Mouse (Mus musculus) intestine, embryonic 14.5 days (tissue): Measurements from ENCODE around the gene Bcas1. TPM values are rescaled to one million over a fixed set of nuclear protein-coding genes. Genes with fewer than 3 reads are reported as not detected.

Source experiments
- ATAC-seq: fragments of 200-750 bp; cut with Nextera tagmentation; replicated peaks from 2 replicates; pipeline ENCODE4 v1.8.0; 2017; ENCODE audit warnings: low read depth, moderate number of reproducible peaks, moderate TSS enrichment, moderate library complexity; ENCODE audit not compliant: low FRiP score, low TSS enrichment
- DNase-seq: peaks from one replicate; pipeline ENCODE4 v3.0.0-alpha.2; 2018; ENCODE audit warnings: low spot score
- H3K27ac ChIP-seq: fragments of 300-500 bp; sonication (generic); 2 replicates; pipeline ENCODE4 v1.5.1; 2014; ENCODE audit warnings: low read depth, mild to moderate bottlenecking, control low read depth
- H3K27me3 ChIP-seq: fragments of 300-500 bp; sonication (generic); replicated peaks from 2 replicates; pipeline ENCODE4 v1.6.1; 2014; ENCODE audit warnings: low read length, control low read depth; ENCODE audit not compliant: control insufficient read depth, insufficient read depth
- H3K36me3 ChIP-seq: fragments of 300-500 bp; sonication (generic); 2 replicates; pipeline ENCODE4 v1.6.1; 2014; ENCODE audit warnings: low read length, control low read depth; ENCODE audit not compliant: control insufficient read depth, insufficient read depth
- H3K4me1 ChIP-seq: fragments of 300-500 bp; sonication (generic); replicated peaks from 2 replicates; pipeline ENCODE4 v1.6.1; 2014; ENCODE audit warnings: low read length, control low read depth, mixed read lengths; ENCODE audit not compliant: control insufficient read depth, insufficient read depth
- H3K4me2 ChIP-seq: fragments of 300-500 bp; sonication (generic); 2 replicates; pipeline ENCODE4 v1.6.1; 2014; ENCODE audit warnings: low read length
- H3K4me3 ChIP-seq: fragments of 300-500 bp; sonication (generic); 2 replicates; pipeline ENCODE4 v1.5.1; 2014; ENCODE audit warnings: low read depth, low read length, control low read depth, mixed read lengths
- H3K9ac ChIP-seq: fragments of 300-500 bp; sonication (generic); 2 replicates; pipeline ENCODE4 v1.6.1; 2014; ENCODE audit warnings: mild to moderate bottlenecking, low read length
- H3K9me3 ChIP-seq: fragments of 300-500 bp; sonication (generic); 2 replicates; pipeline ENCODE4 v1.6.1; 2016; ENCODE audit warnings: low read length, control low read depth; ENCODE audit not compliant: control insufficient read depth
- WGBS: fragments of 180-500 bp; shearing (Covaris S2); extraction: QIAGEN DNeasy Blood & Tissue Kit; methylation state at CpG from one replicate; pipeline ENCODE4 v1.1.7; 2014; 5-methylcytosine and 5-hydroxymethylcytosine counted together
- polyA plus RNA-seq: library from polyadenylated mRNA; unstranded; fragments of >200 nt; fragmentation: Nextera tagmentation; extraction: Ambion mirVana; gene quantifications from 2 replicates; pipeline ENCODE4 v1.2.1, GENCODE M21; 2014

The Bcas1 gene
- 1.8 and 1.9 TPM in 2 replicates for polyA plus RNA-seq

GRCm38 (mm10) chr2:170427704-170428103 is at the start of gene Bcas1:
Gene Bcas1 (minus strand): TSS chr2:170427845.
- H3K27me3 ChIP-seq = no peaks in the 10 kb centered on the region
- no peaks in the 10 kb centered on the region for H3K36me3 ChIP-seq
- ATAC-seq (no peak; the same call in 1 of the 2 replicates), DNase-seq (no peak)
- no peak within 1 kb of the TSS for H3K9ac ChIP-seq
- H3K4me1 ChIP-seq = 0 out of 2 replicates have a peak, but pooled peaks cover 3% of the 10 kb centered on the region
- WGBS = 62% methylated on average over 8 of the region's 8 CpGs
- no peak within 1 kb of the TSS for H3K27ac ChIP-seq
- no peak within 1 kb of the TSS for H3K4me3 ChIP-seq
- no peaks in the 10 kb centered on the region for H3K9me3 ChIP-seq
- no peak within 1 kb of the TSS for H3K4me2 ChIP-seq

- no peak for ATAC-seq
- H3K4me3 ChIP-seq = no peak overlapping the region
- H3K27me3 ChIP-seq = no peaks in the 10 kb centered on the region
- H3K4me1 ChIP-seq = no peaks in the 10 kb centered on the region
- no peak overlapping the region for H3K9ac ChIP-seq
- DNase-seq = no peak
- H3K9me3 ChIP-seq = no peaks in the 10 kb centered on the region
- no peaks in the 10 kb centered on the region for H3K36me3 ChIP-seq
- no peak overlapping the region for H3K4me2 ChIP-seq
- WGBS = 82% methylated on average over 8 of the region's 8 CpGs
- H3K27ac ChIP-seq = no peak overlapping the region
Measured at GRCm38 (mm10) chr2:170476643-170477042, 49.0 kb upstream of the Bcas1 start.

GRCm38 (mm10) chr2:170476215-170476614 is 48.6 kb upstream of the Bcas1 start:
- no peaks in the 10 kb centered on the region for H3K9me3 ChIP-seq
- no peaks in the 10 kb centered on the region for H3K36me3 ChIP-seq
- H3K4me2 ChIP-seq = no peak overlapping the region
- 80% methylated on average over 11 of the region's 11 CpGs for WGBS
- no peak for ATAC-seq
- no peak overlapping the region for H3K27ac ChIP-seq
- DNase-seq = no peak
- no peaks in the 10 kb centered on the region for H3K4me1 ChIP-seq
- no peaks in the 10 kb centered on the region for H3K27me3 ChIP-seq
- H3K4me3 ChIP-seq = no peak overlapping the region
- H3K9ac ChIP-seq = no peak overlapping the region

- H3K36me3 ChIP-seq = no peaks in the 10 kb centered on the region
- no peak overlapping the region for H3K4me3 ChIP-seq
- whole genome bisulfite sequencing = 83% methylated on average over 3 of the region's 3 CpGs
- H3K9ac ChIP-seq = no peak overlapping the region
- ATAC-seq = no peak
- no peaks in the 10 kb centered on the region for H3K9me3 ChIP-seq
- no peaks in the 10 kb centered on the region for H3K4me1 ChIP-seq
- no peaks in the 10 kb centered on the region for H3K27me3 ChIP-seq
- no peak for DNase-seq
- H3K4me2 ChIP-seq = no peak overlapping the region
- no peak overlapping the region for H3K27ac ChIP-seq
Measured at GRCm38 (mm10) chr2:170475164-170475563, 47.5 kb upstream of the Bcas1 start.

GRCm38 (mm10) chr2:170474125-170474524 is 46.5 kb upstream of the Bcas1 start:
- H3K27me3 ChIP-seq = no peaks in the 10 kb centered on the region
- H3K9ac ChIP-seq = no peak overlapping the region
- DNase-seq = no peak
- H3K9me3 ChIP-seq = no peaks in the 10 kb centered on the region
- H3K4me2 ChIP-seq = no peak overlapping the region
- no peak overlapping the region for H3K4me3 ChIP-seq
- no peaks in the 10 kb centered on the region for H3K36me3 ChIP-seq
- no peaks in the 10 kb centered on the region for H3K4me1 ChIP-seq
- no peak for ATAC-seq
- WGBS = 93% methylated on average over 5 of the region's 5 CpGs
- no peak overlapping the region for H3K27ac ChIP-seq

- Histone ChIP-seq H3K36me3 (no peaks in the 10 kb centered on the region), H3K9me3 (no peaks in the 10 kb centered on the region), H3K4me2 (no peak overlapping the region), H3K4me1 (no peaks in the 10 kb centered on the region), H3K27ac (no peak overlapping the region), H3K4me3 (no peak overlapping the region), H3K9ac (no peak overlapping the region), H3K27me3 (no peaks in the 10 kb centered on the region)
- no peak for ATAC-seq
- 74% methylated on average over 5 of the region's 5 CpGs for WGBS
- DNase-seq = no peak
Measured at GRCm38 (mm10) chr2:170470591-170470990, 42.9 kb upstream of the Bcas1 start.

GRCm38 (mm10) chr2:170469616-170470308 is 42.1 kb upstream of the Bcas1 start:
- 11% methylated on average over 10 of the region's 10 CpGs for WGBS
- H3K27ac ChIP-seq = no peak overlapping the region
- H3K27me3 ChIP-seq = no peaks in the 10 kb centered on the region
- H3K36me3 ChIP-seq = no peaks in the 10 kb centered on the region
- H3K4me1 ChIP-seq = no peaks in the 10 kb centered on the region
- H3K9me3 ChIP-seq = no peaks in the 10 kb centered on the region
- no peak overlapping the region for H3K4me2 ChIP-seq
- no peak; the same call in 1 of the 2 replicates for ATAC-seq
- peak; percentile 64 for DNase-seq
- H3K4me3 ChIP-seq = no peak overlapping the region
- no peak overlapping the region for H3K9ac ChIP-seq

GRCm38 (mm10) chr2:170468009-170468408 is 40.4 kb upstream of the Bcas1 start:
- H3K9me3 ChIP-seq = no peaks in the 10 kb centered on the region
- H3K4me2 ChIP-seq = no peak overlapping the region
- no peaks in the 10 kb centered on the region for H3K36me3 ChIP-seq
- DNase-seq = no peak
- no peak overlapping the region for H3K27ac ChIP-seq
- no peak overlapping the region for H3K4me3 ChIP-seq
- no peaks in the 10 kb centered on the region for H3K27me3 ChIP-seq
- no peak for ATAC-seq
- no peaks in the 10 kb centered on the region for H3K4me1 ChIP-seq
- no peak overlapping the region for H3K9ac ChIP-seq

- Histone ChIP-seq H3K4me3 (no peak overlapping the region), H3K27ac (no peak overlapping the region), H3K4me2 (no peak overlapping the region), H3K4me1 (no peaks in the 10 kb centered on the region), H3K27me3 (no peaks in the 10 kb centered on the region; the same call in 1 of the 2 replicates), H3K36me3 (no peaks in the 10 kb centered on the region), H3K9ac (no peak overlapping the region), H3K9me3 (no peaks in the 10 kb centered on the region)
- no peak for ATAC-seq
- 53% methylated on average over 4 of the region's 4 CpGs for WGBS
- no peak for DNase-seq
Measured at GRCm38 (mm10) chr2:170464817-170465216, 37.2 kb upstream of the Bcas1 start.
